Mouse (Mus musculus) heart, postnatal 0 days (tissue): ENCODE results near the gene Layn.

Experiments used
- CTCF ChIP-seq: IDR thresholded peaks from 2 replicates; pipeline ENCODE4 v1.5.1; 2016; ENCODE audit warnings: antibody characterized with exemption, control low read depth, low read depth
- EP300 ChIP-seq: IDR thresholded peaks from 2 replicates; pipeline ENCODE4 v1.6.1; 2016; ENCODE audit warnings: antibody characterized with exemption, low read depth

- TF ChIP-seq EP300 (no peak), CTCF (no peak)
Observed at GRCm38 (mm10) chr9:51021123-51021795, 55.6 kb downstream of the Layn start.
